Mouse (Mus musculus): Measurements from ENCODE around the gene Becn1. TPM values are rescaled to one million over a fixed set of nuclear protein-coding genes. Genes with fewer than 3 reads are reported as not detected.
A peak's percentile ranks its signal among the peaks of the same experiment; 100 is the strongest.

Gene Becn1
- polyA plus RNA-seq, 1 experiment from 2014 or later: 152 TPM

DNA sequence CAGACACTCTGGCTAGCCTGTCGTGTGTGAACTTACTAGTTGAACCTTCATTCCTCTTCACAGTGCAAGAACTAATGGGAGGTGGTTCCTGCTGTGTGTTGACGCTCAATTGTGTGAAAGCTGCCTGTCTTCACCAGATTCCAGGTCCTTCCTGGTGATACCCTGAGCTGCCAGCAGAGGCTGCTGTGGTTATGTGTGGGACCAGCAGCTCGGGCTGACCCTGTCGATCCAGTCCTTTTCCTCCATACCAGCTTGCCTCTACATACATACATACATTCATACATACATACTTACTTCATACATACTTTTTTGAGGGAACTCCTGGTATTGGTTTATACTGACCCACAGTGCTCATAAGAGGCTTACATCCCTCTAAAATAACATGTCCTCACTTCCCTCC, 21.5 kb upstream of the Becn1 start:
- Histone ChIP-seq H3K4me1 (ENCODE audit: insufficient read depth, low read depth, low read length) (no peaks in the 10 kb centered on the region), H3K27me3 (replicated peaks; ENCODE audit: insufficient read depth, low read length) (no peaks in the 10 kb centered on the region), H3K9ac (replicated peaks; ENCODE audit: low read depth) (no peak overlapping the region), H3K4me2 (replicated peaks; ENCODE audit: low read depth, low read length) (no peak overlapping the region), H3K27ac (ENCODE audit: low read length) (no peak overlapping the region), H3K36me3 (ENCODE audit: insufficient read depth, low read length) (peaks cover 38% of the 10 kb centered on the region), H3K4me3 (ENCODE audit: low read depth, low read length) (no peak overlapping the region), H3K9me3 (ENCODE audit: low read length) (no peaks in the 10 kb centered on the region)
- DNase-seq (ENCODE audit: low spot score): peak; percentile 81
- WGBS: 7% methylated on average over 4 of the region's 4 CpGs
- TF ChIP-seq CTCF (IDR thresholded peaks at IDR 0.05): peak; percentile 99
- no peak for TF ChIP-seq EP300 (IDR thresholded peaks at IDR 0.05)
- ATAC-seq: peak; percentile 62

DNA sequence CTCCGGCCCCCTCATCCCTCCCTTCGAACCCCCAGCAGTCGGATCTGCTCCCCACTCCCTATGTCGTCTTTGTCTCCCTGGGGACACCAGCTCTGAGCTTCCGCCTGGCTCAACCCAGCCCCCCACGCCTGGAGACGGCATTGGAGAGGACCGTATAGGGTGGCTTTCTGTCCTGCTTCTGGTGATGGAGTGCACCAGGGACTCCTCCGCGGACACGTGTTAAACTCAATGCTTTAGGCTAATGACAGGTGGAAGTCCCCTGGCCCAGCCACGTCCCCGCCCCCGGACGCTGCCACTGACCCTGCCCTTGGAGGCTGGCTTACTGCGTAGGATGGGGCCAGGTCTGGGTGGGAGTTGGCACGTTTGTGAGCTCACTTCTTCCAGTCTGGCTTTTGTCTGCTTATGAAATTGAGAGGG, 14.4 kb upstream of the Becn1 start:
- H3K4me3 ChIP-seq (ENCODE audit: low read depth, low read length): peak overlapping the region; percentile 98
- 0% methylated on average over 17 of the region's 17 CpGs for WGBS
- H3K27ac ChIP-seq (ENCODE audit: low read length): peak overlapping the region; percentile 59
- no peaks in the 10 kb centered on the region for H3K27me3 ChIP-seq (replicated peaks; ENCODE audit: insufficient read depth, low read length)
- H3K9me3 ChIP-seq (ENCODE audit: low read length): no peaks in the 10 kb centered on the region
- H3K4me1 ChIP-seq (ENCODE audit: insufficient read depth, low read depth, low read length): peaks cover 3% of the 10 kb centered on the region; the same call in 1 of the 2 replicates
- H3K9ac ChIP-seq (replicated peaks; ENCODE audit: low read depth): peak overlapping the region; percentile 87
- H3K4me2 ChIP-seq (replicated peaks; ENCODE audit: low read depth, low read length): peak overlapping the region; percentile 89
- peaks cover 22% of the 10 kb centered on the region for H3K36me3 ChIP-seq (ENCODE audit: insufficient read depth, low read length)
- TF ChIP-seq CTCF (IDR thresholded peaks at IDR 0.05): no peak
- TF ChIP-seq EP300 (IDR thresholded peaks at IDR 0.05): no peak
- DNase-seq (ENCODE audit: low spot score) (no peak), ATAC-seq (peak; percentile 36)

GRCm38 (mm10) chr11:101315665-101316500, 13.8 kb upstream of the Becn1 start, which contains the start of gene Psme3:
Psme3 (plus strand) TSS chr11:101316213.
- H3K4me2 ChIP-seq (replicated peaks; ENCODE audit: low read depth, low read length): peak within 1 kb of the TSS; percentile 89
- H3K9ac ChIP-seq (replicated peaks; ENCODE audit: low read depth): peak within 1 kb of the TSS; percentile 87
- under 1% methylated on average over 52 of the region's 62 CpGs for WGBS

GRCm38 (mm10) chr11:101315082-101315650, 13.1 kb upstream of the Becn1 start:
- no peaks in the 10 kb centered on the region for H3K9me3 ChIP-seq (ENCODE audit: low read length)
- no peak for ATAC-seq
- no peaks in the 10 kb centered on the region for H3K27me3 ChIP-seq (replicated peaks; ENCODE audit: insufficient read depth, low read length)
- WGBS: 85% methylated on average over 8 of the region's 8 CpGs
- TF ChIP-seq EP300 (IDR thresholded peaks at IDR 0.05) (no peak), CTCF (IDR thresholded peaks at IDR 0.05) (no peak)
- H3K27ac ChIP-seq (ENCODE audit: low read length): peak overlapping the region; percentile 59; the same call in 1 of the 2 replicates
- H3K36me3 ChIP-seq (ENCODE audit: insufficient read depth, low read length): peaks cover 11% of the 10 kb centered on the region; the same call in 1 of the 2 replicates
- H3K4me1 ChIP-seq (ENCODE audit: insufficient read depth, low read depth, low read length): peaks cover 3% of the 10 kb centered on the region; the same call in 1 of the 2 replicates
- H3K9ac ChIP-seq (replicated peaks; ENCODE audit: low read depth): peak overlapping the region; percentile 87; the same call in 1 of the 2 replicates
- H3K4me3 ChIP-seq (ENCODE audit: low read depth, low read length): peak overlapping the region; percentile 98
- no peak for DNase-seq (ENCODE audit: low spot score)
- peak overlapping the region; percentile 89 for H3K4me2 ChIP-seq (replicated peaks; ENCODE audit: low read depth, low read length)

More at GRCm38 (mm10) chr11:101315665-101316500, 13.8 kb upstream of the Becn1 start, which contains the start of gene Psme3:
- no peaks in the 10 kb centered on the region for H3K27me3 ChIP-seq (replicated peaks; ENCODE audit: insufficient read depth, low read length)
- H3K4me3 ChIP-seq (ENCODE audit: low read depth, low read length): peak within 1 kb of the TSS; percentile 98
- H3K27ac ChIP-seq (ENCODE audit: low read length): peak within 1 kb of the TSS; percentile 59
- H3K4me1 ChIP-seq (ENCODE audit: insufficient read depth, low read depth, low read length): peaks cover 3% of the 10 kb centered on the region; the same call in 1 of the 2 replicates
- no peak; the same call in 1 of the 2 replicates for TF ChIP-seq CTCF (IDR thresholded peaks at IDR 0.05)
- TF ChIP-seq EP300 (IDR thresholded peaks at IDR 0.05): peak; percentile 48; the same call in 1 of the 2 replicates
- ATAC-seq: peak; percentile 94
- H3K36me3 ChIP-seq (ENCODE audit: insufficient read depth, low read length): peaks cover 19% of the 10 kb centered on the region
- DNase-seq (ENCODE audit: low spot score): peak; percentile 95
- no peaks in the 10 kb centered on the region for H3K9me3 ChIP-seq (ENCODE audit: low read length)

GRCm38 (mm10) chr11:101314567-101314966, 12.5 kb upstream of the Becn1 start:
- WGBS: 88% methylated on average over 1 of the region's 1 CpGs
- ATAC-seq (no peak), DNase-seq (ENCODE audit: low spot score) (no peak)
- Histone ChIP-seq H3K4me1 (ENCODE audit: insufficient read depth, low read depth, low read length) (peaks cover 3% of the 10 kb centered on the region; the same call in 1 of the 2 replicates), H3K9ac (replicated peaks; ENCODE audit: low read depth) (no peak overlapping the region), H3K27ac (ENCODE audit: low read length) (no peak overlapping the region), H3K36me3 (ENCODE audit: insufficient read depth, low read length) (peaks cover 6% of the 10 kb centered on the region; the same call in 1 of the 2 replicates), H3K27me3 (replicated peaks; ENCODE audit: insufficient read depth, low read length) (no peaks in the 10 kb centered on the region), H3K4me2 (replicated peaks; ENCODE audit: low read depth, low read length) (no peak overlapping the region), H3K9me3 (ENCODE audit: low read length) (no peaks in the 10 kb centered on the region), H3K4me3 (ENCODE audit: low read depth, low read length) (no peak overlapping the region)
- TF ChIP-seq CTCF (IDR thresholded peaks at IDR 0.05) (0 out of 2 replicates have a peak, but pooled peaks have one; percentile 15), EP300 (IDR thresholded peaks at IDR 0.05) (no peak)

DNA sequence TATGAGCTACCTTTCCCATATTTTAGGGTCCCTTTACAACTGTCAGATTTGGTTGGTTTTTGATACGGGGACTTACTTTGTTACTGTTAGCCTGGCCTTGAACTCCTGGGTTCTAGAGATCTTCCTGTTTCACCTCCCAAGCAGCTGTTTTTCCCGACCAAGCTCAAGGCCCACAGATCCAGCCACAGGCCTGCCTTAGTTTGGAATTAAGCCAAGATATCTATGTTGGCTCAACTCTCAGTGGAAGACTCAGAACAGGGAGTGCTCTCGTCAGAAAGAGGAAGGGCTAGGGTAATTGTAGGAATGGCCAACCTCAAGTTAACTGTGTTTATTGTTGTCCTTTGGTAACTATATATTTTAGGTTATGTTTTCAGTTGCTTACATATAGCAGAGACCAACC, 10.1 kb upstream of the Becn1 start:
- H3K9ac ChIP-seq (replicated peaks; ENCODE audit: low read depth): no peak overlapping the region
- H3K4me2 ChIP-seq (replicated peaks; ENCODE audit: low read depth, low read length): no peak overlapping the region
- 35% methylated on average over 3 of the region's 3 CpGs for WGBS
- peaks cover 3% of the 10 kb centered on the region; the same call in 1 of the 2 replicates for H3K4me1 ChIP-seq (ENCODE audit: insufficient read depth, low read depth, low read length)
- H3K9me3 ChIP-seq (ENCODE audit: low read length): no peaks in the 10 kb centered on the region
- no peak overlapping the region for H3K27ac ChIP-seq (ENCODE audit: low read length)
- no peaks in the 10 kb centered on the region for H3K36me3 ChIP-seq (ENCODE audit: insufficient read depth, low read length)
- DNase-seq (ENCODE audit: low spot score) (no peak), ATAC-seq (no peak)
- TF ChIP-seq EP300 (IDR thresholded peaks at IDR 0.05): no peak
- TF ChIP-seq CTCF (IDR thresholded peaks at IDR 0.05): no peak
- H3K4me3 ChIP-seq (ENCODE audit: low read depth, low read length): no peak overlapping the region
- H3K27me3 ChIP-seq (replicated peaks; ENCODE audit: insufficient read depth, low read length): no peaks in the 10 kb centered on the region

Data from lung, postnatal 0 days (tissue).